Mouse (Mus musculus) C2C12 (cell line): ENCODE results near the gene Lpcat1. TPM values are rescaled to one million over a fixed set of nuclear protein-coding genes. Genes with fewer than 3 reads are reported as not detected.

Source experiments
- H3K27me3 ChIP-seq: one replicate; pipeline ENCODE4 v1.6.1; 2011; ENCODE audit not compliant: control insufficient read depth, insufficient read depth, insufficient read length
- H3K36me3 ChIP-seq: one replicate; pipeline ENCODE4 v1.6.1; 2011; ENCODE audit not compliant: control insufficient read depth, insufficient read depth
- H3K4me3 ChIP-seq: one replicate; pipeline ENCODE4 v1.5.1; 2011; ENCODE audit warnings: mild to moderate bottlenecking, control low read depth; ENCODE audit not compliant: poor library complexity, insufficient read depth, severe bottlenecking
- H3K79me2 ChIP-seq: one replicate; pipeline ENCODE4 v1.6.1; 2011; ENCODE audit not compliant: control insufficient read depth, insufficient read depth
- H3K79me3 ChIP-seq: one replicate; pipeline ENCODE4 v1.6.1; 2011; ENCODE audit warnings: low read depth, control low read depth
- H3ac ChIP-seq: one replicate; pipeline ENCODE3; 2011; ENCODE audit warnings: low read depth; ENCODE audit not compliant: control insufficient read depth, insufficient read length
- CEBPB ChIP-seq: IDR thresholded peaks from one replicate; pipeline ENCODE4 v1.6.1; 2011; ENCODE audit warnings: low read depth, mild to moderate bottlenecking, control low read depth, moderate library complexity
- CTCF ChIP-seq: IDR thresholded peaks from one replicate; pipeline ENCODE4 v1.5.1; 2011; ENCODE audit not compliant: control insufficient read depth, insufficient read depth, insufficient read length
- FOSL1 ChIP-seq: IDR thresholded peaks from one replicate; pipeline ENCODE4 v1.8.0; 2011; ENCODE audit warnings: mild to moderate bottlenecking, low read length; ENCODE audit not compliant: poor library complexity, insufficient read depth, severe bottlenecking
- MAX ChIP-seq: IDR thresholded peaks from one replicate; pipeline ENCODE4 v1.6.1; 2011; ENCODE audit warnings: mild to moderate bottlenecking, control low read depth
- MYOD1 ChIP-seq: IDR thresholded peaks from one replicate; pipeline ENCODE4 v1.6.1; 2011; ENCODE audit warnings: low read depth; ENCODE audit not compliant: control insufficient read depth, insufficient read length
- MYOG ChIP-seq: IDR thresholded peaks from one replicate; pipeline ENCODE4 v1.6.1; 2011; ENCODE audit not compliant: control insufficient read depth, insufficient read length; ENCODE audit errors: extremely low read depth
- USF1 ChIP-seq: IDR thresholded peaks from one replicate; pipeline ENCODE4 v1.6.1; 2011; ENCODE audit warnings: low read depth, mild to moderate bottlenecking, control low read depth, moderate library complexity
- polyA plus RNA-seq: library from polyadenylated mRNA; unstranded; fragments of >200 nt; fragmentation: generic; extraction: Trizol; gene quantifications from one replicate; pipeline ENCODE4 v1.2.1, GENCODE M21; 2012; ENCODE audit warnings: missing spikeins

Lpcat1 gene
- polyA plus RNA-seq, 1 experiment: 22.5 TPM

DNA sequence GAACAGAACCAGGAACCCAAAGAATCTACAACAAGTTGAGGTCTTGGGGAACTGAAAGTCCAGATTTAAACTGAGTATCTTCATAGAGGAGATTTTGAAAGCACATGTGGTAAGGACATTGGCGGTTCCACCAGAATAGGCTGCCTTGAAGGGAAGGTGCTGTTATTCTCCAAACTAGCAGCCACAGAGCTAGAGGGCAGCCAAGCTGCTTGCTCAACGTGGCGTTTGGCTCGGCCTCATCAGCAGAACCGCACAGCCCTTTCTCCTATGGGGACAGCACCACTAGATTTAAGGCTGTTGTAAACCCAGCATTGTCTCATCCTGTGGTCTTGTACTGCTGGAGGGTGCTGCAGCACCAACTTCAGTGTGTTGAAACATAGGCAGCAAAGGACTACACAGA, 8.3 kb upstream of the Lpcat1 start:
- no peak overlapping the region for H3K4me3 ChIP-seq
- H3K27me3 ChIP-seq: peaks cover 6% of the 10 kb centered on the region
- H3K36me3 ChIP-seq: no peaks in the 10 kb centered on the region
- no peaks in the 10 kb centered on the region for H3K79me3 ChIP-seq
- H3ac ChIP-seq: no peak overlapping the region
- no peaks in the 10 kb centered on the region for H3K79me2 ChIP-seq
- TF ChIP-seq CTCF: no peak
- no peak for TF ChIP-seq USF1
- TF ChIP-seq MYOD1: no peak
- no peak for TF ChIP-seq MYOG
- TF ChIP-seq CEBPB: no peak

DNA sequence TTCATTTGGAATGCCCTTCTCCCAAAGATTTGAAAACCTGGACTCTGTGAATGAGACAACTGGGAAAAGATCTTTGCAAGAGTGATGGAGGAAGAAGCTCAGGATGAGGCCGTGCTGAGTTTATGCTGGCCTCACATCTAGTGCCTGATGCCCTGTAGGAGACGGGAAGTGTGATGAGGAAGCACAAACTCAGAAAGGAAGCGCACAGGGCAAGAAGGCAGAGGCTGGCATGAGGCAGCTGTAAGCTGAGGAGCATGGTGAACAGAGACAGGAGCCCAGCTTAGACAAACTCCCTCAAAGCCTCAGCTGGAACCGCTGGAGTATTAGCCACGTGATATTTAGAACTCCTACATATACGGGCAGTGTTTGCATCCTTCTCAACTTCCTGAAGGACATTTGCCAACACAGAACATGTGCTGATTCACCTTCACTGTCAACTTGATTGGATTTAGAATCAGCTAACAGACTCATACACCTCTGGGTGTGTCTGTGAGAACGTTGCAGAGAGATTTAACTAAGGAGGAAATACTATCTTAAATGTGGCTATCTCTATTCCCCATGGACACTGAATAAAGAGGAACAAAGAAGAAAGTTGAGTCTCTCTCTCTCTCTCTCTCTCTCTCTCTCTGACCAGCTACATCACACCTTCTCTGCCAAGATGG, 7.7 kb upstream of the Lpcat1 start:
- TF ChIP-seq CEBPB (no peak), MAX (no peak), MYOD1 (no peak), FOSL1 (no peak), CTCF (no peak), MYOG (no peak), USF1 (no peak)
- no peaks in the 10 kb centered on the region for H3K36me3 ChIP-seq
- no peak overlapping the region for H3K4me3 ChIP-seq
- H3K79me2 ChIP-seq: no peaks in the 10 kb centered on the region
- H3K27me3 ChIP-seq: peaks cover 6% of the 10 kb centered on the region
- no peak overlapping the region for H3ac ChIP-seq
- no peaks in the 10 kb centered on the region for H3K79me3 ChIP-seq

DNA sequence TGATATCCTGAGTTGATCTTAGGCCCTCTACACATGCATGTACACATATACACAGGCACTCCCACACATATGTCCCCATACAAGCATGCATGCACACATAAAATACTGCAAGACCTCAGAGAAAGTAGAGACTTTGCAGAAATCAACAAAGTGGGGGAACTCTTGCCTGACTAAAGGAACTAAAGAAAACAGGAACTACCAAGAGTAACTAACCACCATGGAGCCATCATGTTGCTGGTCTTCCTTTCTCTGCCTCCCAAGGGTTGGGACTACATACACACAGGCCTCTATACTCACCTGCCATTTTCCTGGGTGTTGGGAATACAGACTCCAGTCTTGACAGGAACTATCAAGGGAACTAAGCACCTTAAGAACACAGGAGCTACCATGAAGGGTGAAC, 5.4 kb upstream of the Lpcat1 start:
- Histone ChIP-seq H3K79me3 (no peaks in the 10 kb centered on the region), H3ac (no peak overlapping the region), H3K79me2 (no peaks in the 10 kb centered on the region), H3K4me3 (no peak overlapping the region), H3K27me3 (peaks cover 6% of the 10 kb centered on the region), H3K36me3 (no peaks in the 10 kb centered on the region)
- TF ChIP-seq MYOD1: no peak
- no peak for TF ChIP-seq USF1
- TF ChIP-seq CTCF: no peak
- no peak for TF ChIP-seq MYOG
- TF ChIP-seq CEBPB: no peak
- no peak for TF ChIP-seq FOSL1
- TF ChIP-seq MAX: no peak

DNA sequence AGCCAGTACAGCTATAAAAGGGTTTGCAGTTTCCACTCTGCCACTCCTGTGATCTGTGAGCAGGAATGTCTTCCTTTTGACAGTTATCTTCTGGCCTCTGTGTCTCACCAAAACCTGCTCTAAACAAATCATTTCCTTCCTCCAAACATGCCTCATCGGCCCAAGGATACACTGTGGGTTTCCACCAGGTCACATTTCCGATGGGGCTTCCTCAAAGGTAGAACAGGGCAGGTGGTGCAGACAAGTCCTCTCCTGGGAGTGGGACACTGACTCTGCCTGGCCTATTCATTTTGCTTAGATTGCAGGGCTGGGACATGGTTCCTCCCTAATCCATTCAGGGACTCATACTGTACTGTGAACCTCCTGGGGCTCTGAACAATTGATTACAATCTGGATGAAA, 1.8 kb upstream of the Lpcat1 start:
- peaks cover 21% of the 10 kb centered on the region for H3K79me3 ChIP-seq
- no peak overlapping the region for H3K4me3 ChIP-seq
- peaks cover 29% of the 10 kb centered on the region for H3K79me2 ChIP-seq
- TF ChIP-seq MYOD1 (no peak), CEBPB (no peak), MYOG (no peak), USF1 (no peak), MAX (no peak), CTCF (no peak), FOSL1 (no peak)
- H3ac ChIP-seq: no peak overlapping the region
- no peaks in the 10 kb centered on the region for H3K36me3 ChIP-seq
- no peaks in the 10 kb centered on the region for H3K27me3 ChIP-seq

DNA sequence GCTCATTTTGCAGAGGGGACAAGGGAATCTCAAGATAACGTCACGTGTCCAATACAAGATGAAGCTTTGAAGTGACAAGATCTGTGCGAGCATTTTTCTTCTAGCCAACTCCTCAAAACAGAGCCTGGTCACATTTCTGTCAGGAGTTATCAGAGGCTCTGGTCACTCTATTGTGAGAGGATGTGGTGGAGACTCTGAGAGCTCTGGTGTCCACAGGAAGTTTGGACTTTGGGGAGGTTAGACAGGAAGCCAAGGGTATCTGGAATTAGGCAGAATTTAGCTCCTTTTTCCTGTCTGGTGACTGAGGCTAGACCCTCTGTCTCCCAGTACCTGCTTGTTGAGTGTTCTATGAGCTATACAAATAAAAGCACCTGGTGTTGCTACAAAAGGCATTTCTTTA, 586 bp upstream of the Lpcat1 start:
- no peak overlapping the region for H3K4me3 ChIP-seq
- no peaks in the 10 kb centered on the region for H3K27me3 ChIP-seq
- peaks cover 32% of the 10 kb centered on the region for H3K79me3 ChIP-seq

More for the DNA sequence above, 586 bp upstream of the Lpcat1 start:
- Histone ChIP-seq H3K79me2 (peaks cover 42% of the 10 kb centered on the region), H3K36me3 (no peaks in the 10 kb centered on the region), H3ac (no peak overlapping the region)
- TF ChIP-seq CEBPB (no peak), USF1 (no peak), CTCF (no peak), MAX (no peak)
